Mouse (Mus musculus) thymus, adult 2 months (tissue): ENCODE data around the gene Megf11.

Experiments
- CTCF ChIP-seq: fragments of 200-500 bp; IDR thresholded peaks from 2 replicates; pipeline ENCODE4 v1.5.1; 2012; ENCODE audit warnings: mild to moderate bottlenecking, control low read depth, low read length, moderate library complexity, borderline replicate concordance; ENCODE audit not compliant: control insufficient read depth, poor library complexity, insufficient read depth; ENCODE audit errors: extremely low read depth
- POLR2A ChIP-seq: fragments of 200-500 bp; IDR thresholded peaks from 2 replicates; pipeline ENCODE4 v1.6.1; 2012; ENCODE audit warnings: mild to moderate bottlenecking, low read length, control low read depth, moderate library complexity; ENCODE audit not compliant: control insufficient read depth, poor library complexity, insufficient read depth; ENCODE audit errors: extremely low read depth

DNA sequence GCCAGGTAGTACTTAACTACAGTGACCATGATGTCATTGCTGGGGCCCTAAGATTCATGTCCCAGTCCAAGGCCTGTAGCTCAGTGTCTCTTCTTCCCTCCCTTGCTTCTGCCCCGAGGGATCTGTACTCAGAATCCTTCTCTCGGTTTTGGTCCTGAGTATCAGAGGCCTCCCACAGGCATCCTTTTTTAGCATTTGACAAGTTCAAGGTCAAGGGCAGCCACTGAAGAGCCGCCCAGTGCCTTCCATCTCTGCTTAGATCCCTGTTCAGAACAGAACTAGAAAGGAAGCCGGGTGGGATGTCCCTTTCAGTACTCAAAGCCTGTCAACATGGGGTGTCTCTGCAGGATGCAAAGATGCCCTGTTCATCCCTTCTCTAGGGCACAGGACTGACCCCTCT, 185.0 kb downstream of the Megf11 start:
- TF ChIP-seq POLR2A (no peak), CTCF (no peak)
